22 mouse cellular contexts compared by ENCODE assay signal in genomic region chr1:102146368-102146767, GRCm38 (mm10).
DNase-seq lines count a peak whose midpoint lies in the region; ATAC-seq lines count a peak whose summit lies in the region.
"Had no signal": no experiment of that assay in that cellular context is flagged by ENCODE, and none has a peak within 500 bp of the region (broad histone marks: within the 10 kb centered on the region; RNA-seq: fewer than 3 reads in every experiment).

No protein-coding gene starts in this region.

- no peak overlapping the region for H3K4me3 ChIP-seq in forebrain, embryonic 14.5 days (ENCODE audit: low read depth, low read length)
- no peak overlapping the region for H3K4me3 ChIP-seq in forebrain, embryonic 12.5 days (replicated peaks)
- H3K4me3 ChIP-seq: heart, embryonic 15.5 days; hindbrain, embryonic 15.5 days; intestine, embryonic 15.5 days; limb, embryonic 10.5 days; liver, embryonic 15.5 days; midbrain, embryonic 10.5 days had no signal

- H3K36me3 ChIP-seq in forebrain, embryonic 14.5 days (ENCODE audit: control insufficient read depth, insufficient read depth, low read length), result no peaks in the 10 kb centered on the region
- H3K36me3 ChIP-seq in forebrain, embryonic 12.5 days (replicated peaks), result no peaks in the 10 kb centered on the region
- H3K36me3 ChIP-seq: heart, embryonic 15.5 days; hindbrain, embryonic 15.5 days; intestine, embryonic 15.5 days; limb, embryonic 10.5 days; liver, embryonic 15.5 days; midbrain, embryonic 10.5 days had no signal

- H3K4me2 ChIP-seq in forebrain, embryonic 14.5 days (ENCODE audit: low read length), result no peak overlapping the region
- no peak overlapping the region for H3K4me2 ChIP-seq in forebrain, embryonic 12.5 days
- H3K4me2 ChIP-seq: heart, embryonic 15.5 days; hindbrain, embryonic 15.5 days; intestine, embryonic 15.5 days; liver, embryonic 15.5 days had no signal

- H3K27me3 ChIP-seq in forebrain, embryonic 14.5 days (replicated peaks; ENCODE audit: control insufficient read depth, insufficient read depth, low read length), result no peaks in the 10 kb centered on the region
- H3K27me3 ChIP-seq in forebrain, embryonic 12.5 days, result no peaks in the 10 kb centered on the region
- H3K27me3 ChIP-seq: heart, embryonic 15.5 days; hindbrain, embryonic 15.5 days; intestine, embryonic 15.5 days; liver, embryonic 15.5 days had no signal

- DNase-seq in forebrain, embryonic 14.5 days (ENCODE audit: low spot score), result peak; percentile 7
- DNase-seq in left cerebral cortex, postnatal 14 days (ENCODE audit: low spot score in 2 of 2), result peak; percentile 14 to 15
- DNase-seq in left cerebral cortex, postnatal 4 days, result no peak
- DNase-seq in ES-CJ7 (ENCODE audit: low read depth, low spot score), result peak; percentile 14
- peak; percentile 26 to 29 for DNase-seq in right cerebral cortex, postnatal 10 days (ENCODE audit: low spot score in 2 of 2)
- DNase-seq in kidney, postnatal 10 days, result no peak
- DNase-seq in heart, postnatal 14 days, result no peak
- DNase-seq: cerebellum, adult 18-20 months; cerebellum, postnatal 25 days; heart, postnatal 4 days; kidney, adult 9 months; kidney, postnatal 25 days; liver; thymus, postnatal 14 days had no signal

- no peaks in the 10 kb centered on the region for H3K4me1 ChIP-seq in forebrain, embryonic 14.5 days (ENCODE audit: control insufficient read depth, insufficient read depth, low read length)
- H3K4me1 ChIP-seq in forebrain, embryonic 12.5 days, result no peaks in the 10 kb centered on the region
- H3K4me1 ChIP-seq: heart, embryonic 15.5 days; hindbrain, embryonic 15.5 days; intestine, embryonic 15.5 days; limb, embryonic 10.5 days; liver, embryonic 15.5 days; midbrain, embryonic 10.5 days had no signal

- intact Hi-C loops in left cerebral cortex, postnatal 14 days (cut with DNase I), result no loop called here
- intact Hi-C loops in left cerebral cortex, postnatal 4 days (cut with DNase I), result no loop called here
- intact Hi-C loops in heart, postnatal 14 days (cut with DNase I), result no loop called here

- ATAC-seq in forebrain, embryonic 14.5 days, result no peak
- no peak for ATAC-seq in forebrain, embryonic 12.5 days (ENCODE audit: low FRiP score)
- ATAC-seq: CD4-positive, CD25-positive, alpha-beta regulatory T cell, adult 4 months; intestine, embryonic 15.5 days had no signal

- no peaks in the 10 kb centered on the region for H3K9me3 ChIP-seq in forebrain, embryonic 14.5 days (replicated peaks; ENCODE audit: control insufficient read depth, low read length)
- H3K9me3 ChIP-seq in forebrain, embryonic 12.5 days, result no peaks in the 10 kb centered on the region
- H3K9me3 ChIP-seq: heart, embryonic 15.5 days; hindbrain, embryonic 15.5 days; intestine, embryonic 15.5 days; limb, embryonic 10.5 days; liver, embryonic 15.5 days; midbrain, embryonic 10.5 days had no signal

- 78% methylated on average over 3 of the region's 3 CpGs for WGBS in forebrain, embryonic 14.5 days
- WGBS in forebrain, embryonic 12.5 days, result 82% methylated on average over 3 of the region's 3 CpGs

- no peak overlapping the region for H3K9ac ChIP-seq in forebrain, embryonic 14.5 days (ENCODE audit: low read length)
- no peak overlapping the region for H3K9ac ChIP-seq in forebrain, embryonic 12.5 days
- H3K9ac ChIP-seq: heart, embryonic 15.5 days; hindbrain, embryonic 15.5 days; intestine, embryonic 15.5 days; liver, embryonic 15.5 days had no signal

- H3K27ac ChIP-seq in forebrain, embryonic 14.5 days (ENCODE audit: low read depth, low read length), result no peak overlapping the region
- no peak overlapping the region for H3K27ac ChIP-seq in forebrain, embryonic 12.5 days
- H3K27ac ChIP-seq: heart, embryonic 15.5 days; hindbrain, embryonic 15.5 days; intestine, embryonic 15.5 days; limb, embryonic 10.5 days; liver, embryonic 15.5 days; midbrain, embryonic 10.5 days had no signal

Comparison
In these comparisons a context has a peak if more than half of its experiments do, and no peak if none do; other contexts are left out.
1. DNase-seq: peak in forebrain, embryonic 14.5 days (single experiment), left cerebral cortex, postnatal 14 days (2 of 2), ES-CJ7 (single experiment) and right cerebral cortex, postnatal 10 days (2 of 2); none in left cerebral cortex, postnatal 4 days (single experiment), kidney, postnatal 10 days (single experiment) and heart, postnatal 14 days (0 of 2).